Mouse (Mus musculus) liver, embryonic 16.5 days (tissue): ENCODE measurements around the gene Bcl7c. TPM values are rescaled to one million over a fixed set of nuclear protein-coding genes. Genes with fewer than 3 reads are reported as not detected.
"Not testable (repeated sequence)": the region's sequence is repeated elsewhere in the genome, so short reads cannot be mapped to it uniquely, and the experiment has no call there.

Source experiments
- ATAC-seq: fragments of 200-750 bp; cut with Nextera tagmentation; 2 replicates; pipeline ENCODE4 v1.8.0; 2017; ENCODE audit warnings: low read depth, mild to moderate bottlenecking, moderate number of reproducible peaks, moderate library complexity
- H3K27ac ChIP-seq: fragments of 300-500 bp; sonication (generic); 2 replicates; pipeline ENCODE4 v1.5.1; 2014; ENCODE audit warnings: mild to moderate bottlenecking, low read length
- H3K27me3 ChIP-seq: fragments of 300-500 bp; sonication (generic); 2 replicates; pipeline ENCODE4 v1.6.1; 2014; ENCODE audit warnings: low read depth, low read length, mixed read lengths; ENCODE audit not compliant: control insufficient read depth, insufficient read depth
- H3K36me3 ChIP-seq: fragments of 300-500 bp; sonication (generic); 2 replicates; pipeline ENCODE4 v1.6.1; 2014; ENCODE audit warnings: mild to moderate bottlenecking; ENCODE audit not compliant: control insufficient read depth, insufficient read depth
- H3K4me1 ChIP-seq: fragments of 300-500 bp; sonication (generic); 2 replicates; pipeline ENCODE4 v1.6.1; 2014; ENCODE audit warnings: low read depth, low read length, mixed read lengths; ENCODE audit not compliant: control insufficient read depth
- H3K4me2 ChIP-seq: fragments of 300-500 bp; sonication (generic); 2 replicates; pipeline ENCODE4 v1.6.1; 2014; ENCODE audit warnings: low read depth, low read length, mixed read lengths
- H3K4me3 ChIP-seq: fragments of 300-500 bp; sonication (generic); 2 replicates; pipeline ENCODE4 v1.5.1; 2014; ENCODE audit warnings: low read depth, mild to moderate bottlenecking, low read length
- H3K9ac ChIP-seq: fragments of 300-500 bp; sonication (generic); 2 replicates; pipeline ENCODE4 v1.6.1; 2014; ENCODE audit warnings: low read depth, low read length
- H3K9me3 ChIP-seq: fragments of 300-500 bp; sonication (generic); replicated peaks from 2 replicates; pipeline ENCODE4 v1.6.1; 2016; ENCODE audit warnings: low read length; ENCODE audit not compliant: control insufficient read depth
- WGBS: fragments of 180-500 bp; shearing (Covaris S2); extraction: QIAGEN DNeasy Blood & Tissue Kit; methylation state at CpG from one replicate; pipeline ENCODE4 v1.1.7; 2014; ENCODE audit not compliant: insufficient replicate concordance; 5-methylcytosine and 5-hydroxymethylcytosine counted together
- polyA plus RNA-seq: library from polyadenylated mRNA; unstranded; fragments of >200 nt; fragmentation: Nextera tagmentation; extraction: Ambion mirVana; gene quantifications from 2 replicates; pipeline ENCODE4 v1.2.1, GENCODE M21; 2015

The Bcl7c gene
- polyA plus RNA-seq, 1 experiment from 2014 or later, result 16.8 TPM

DNA sequence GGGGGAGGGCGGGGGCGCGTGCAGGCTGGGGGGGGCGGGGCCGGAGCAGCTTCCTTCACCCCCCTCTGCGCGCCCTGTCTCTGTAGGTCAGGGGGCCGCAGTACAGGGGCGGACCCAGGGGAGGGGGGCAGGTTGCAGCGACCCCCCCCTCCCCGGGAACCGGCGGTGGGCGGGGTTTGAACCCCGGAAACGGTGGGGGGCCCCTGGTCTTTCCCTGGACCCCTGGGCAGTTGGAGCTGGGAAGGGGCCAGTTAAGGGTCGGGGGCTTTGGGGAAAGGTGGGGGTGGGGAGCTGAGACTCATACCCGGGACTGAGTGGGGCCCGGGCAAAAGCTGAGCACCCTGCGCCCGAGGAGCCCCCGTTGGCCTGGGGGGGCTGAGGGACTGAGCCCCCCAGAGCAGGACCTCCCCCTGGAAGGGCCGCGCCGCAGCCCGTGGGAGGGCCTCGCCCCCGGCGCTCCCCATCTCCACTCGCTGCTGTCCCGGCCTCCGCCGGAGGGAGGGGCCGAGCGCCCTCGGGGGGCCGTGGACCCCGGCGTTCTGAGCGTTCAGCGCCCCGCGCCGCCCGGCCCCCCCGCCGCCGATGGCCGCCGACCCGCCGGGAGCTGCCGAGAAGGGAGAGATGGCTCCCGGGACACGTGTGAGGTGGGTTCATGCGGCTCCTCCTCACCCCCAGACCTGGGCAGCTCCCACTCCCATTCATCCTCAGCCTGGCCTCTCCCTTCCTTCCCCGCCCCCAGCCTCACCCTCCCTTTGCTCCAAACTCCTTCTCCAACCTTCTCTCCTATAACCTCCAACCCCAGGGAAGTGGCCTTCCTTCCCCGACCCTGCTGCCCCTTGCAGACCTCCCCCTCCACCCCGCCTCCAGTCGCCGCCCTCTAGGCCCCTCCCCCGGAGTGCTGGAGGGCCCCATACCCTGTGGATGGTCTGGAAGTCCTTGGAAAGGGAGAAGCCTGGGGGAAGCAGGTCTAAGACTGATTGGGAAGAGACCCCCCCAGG lies 38.1 kb upstream of the Bcl7c start:
- Histone ChIP-seq H3K4me3 (peak overlapping the region; percentile 64), H3K4me2 (peak overlapping the region; percentile 78)

DNA sequence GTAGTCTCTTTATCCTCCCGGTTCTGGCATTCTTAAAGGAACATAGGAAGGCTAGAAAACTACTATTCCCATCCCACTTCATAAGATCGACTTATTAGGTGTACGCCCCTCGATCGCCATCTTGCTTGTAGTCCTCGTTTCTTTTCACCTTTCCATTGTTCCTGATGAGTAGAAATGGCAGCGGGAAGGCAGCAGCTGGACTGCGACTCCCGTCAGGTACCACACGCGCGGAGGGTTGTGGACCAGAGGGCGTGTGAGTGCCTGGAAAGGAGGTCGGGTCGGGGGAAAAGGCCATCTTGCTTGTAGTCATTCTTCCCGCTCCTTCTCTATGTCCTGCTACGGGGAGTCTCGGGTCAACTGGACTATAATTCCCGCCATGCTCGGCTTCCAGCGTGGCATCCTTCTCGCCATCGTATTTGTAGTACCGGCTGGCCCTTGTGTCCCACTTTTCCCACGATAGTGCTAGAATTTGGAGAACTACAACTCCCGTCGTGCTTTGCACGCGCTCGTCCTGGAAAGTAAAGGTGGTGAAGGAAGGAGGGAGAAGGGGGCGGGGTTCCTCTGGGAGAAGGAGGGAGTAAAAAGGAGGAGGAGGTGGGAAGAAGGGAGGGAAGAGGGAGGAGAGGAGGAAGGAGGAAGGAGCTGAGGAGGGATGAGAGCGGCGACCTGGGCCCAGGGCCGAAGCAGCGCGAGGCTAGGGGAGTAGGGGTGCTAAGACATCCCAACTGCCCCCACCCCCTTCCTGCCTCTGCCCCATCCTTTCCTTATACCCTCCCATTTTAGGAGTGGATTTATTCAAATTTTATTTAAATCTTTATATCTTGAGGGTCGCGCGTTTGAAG lies 37.1 kb upstream of the Bcl7c start:
- no peaks in the 10 kb centered on the region for H3K9me3 ChIP-seq
- H3K4me3 ChIP-seq, result peak overlapping the region; percentile 64
- H3K4me1 ChIP-seq, result peaks cover 14% of the 10 kb centered on the region
- H3K36me3 ChIP-seq, result no peaks in the 10 kb centered on the region; the same call in 1 of the 2 replicates
- peak; percentile 75 for ATAC-seq
- H3K27ac ChIP-seq, result peak overlapping the region; percentile 79
- H3K4me2 ChIP-seq, result peak overlapping the region; percentile 78
- H3K27me3 ChIP-seq, result no peaks in the 10 kb centered on the region
- peak overlapping the region; percentile 65 for H3K9ac ChIP-seq
- WGBS, result under 1% methylated on average over 39 of the region's 39 CpGs

More for the DNA sequence above, 38.1 kb upstream of the Bcl7c start:
- ATAC-seq, result 0 out of 2 replicates have a peak, but pooled peaks have one; percentile 0
- Histone ChIP-seq H3K9me3 (no peaks in the 10 kb centered on the region), H3K27ac (no peak overlapping the region), H3K27me3 (no peaks in the 10 kb centered on the region), H3K4me1 (peaks cover 14% of the 10 kb centered on the region), H3K9ac (peak overlapping the region; percentile 54), H3K36me3 (no peaks in the 10 kb centered on the region; the same call in 1 of the 2 replicates)
- WGBS, result 1% methylated on average over 37 of the region's 62 CpGs

DNA sequence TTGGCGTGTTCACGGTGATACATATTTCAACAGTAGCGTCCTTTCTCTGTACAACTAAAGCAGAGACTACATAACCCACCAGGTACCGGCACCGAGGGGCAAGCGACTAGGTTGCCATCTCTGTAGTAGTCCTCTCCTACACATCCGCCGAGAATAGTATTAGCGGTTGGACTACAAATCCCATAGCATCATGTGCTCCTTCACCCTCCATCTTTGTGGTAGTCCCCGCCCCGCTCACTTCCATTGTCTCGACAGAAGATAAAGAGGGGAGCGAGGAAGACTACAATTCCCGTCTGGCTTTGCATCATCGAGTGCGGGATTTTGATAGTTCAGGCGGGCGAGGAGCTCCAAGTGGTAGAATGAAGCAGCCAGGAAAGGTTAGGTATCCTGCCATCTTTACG lies 36.5 kb upstream of the Bcl7c start:
- Histone ChIP-seq H3K27ac (peak overlapping the region; percentile 79), H3K27me3 (no peaks in the 10 kb centered on the region), H3K36me3 (no peaks in the 10 kb centered on the region; the same call in 1 of the 2 replicates), H3K9ac (peak overlapping the region; percentile 65), H3K4me3 (peak overlapping the region; percentile 64), H3K9me3 (no peaks in the 10 kb centered on the region), H3K4me2 (peak overlapping the region; percentile 78), H3K4me1 (peaks cover 14% of the 10 kb centered on the region)
- WGBS, result under 1% methylated on average over 19 of the region's 19 CpGs
- peak; percentile 80 for ATAC-seq

DNA sequence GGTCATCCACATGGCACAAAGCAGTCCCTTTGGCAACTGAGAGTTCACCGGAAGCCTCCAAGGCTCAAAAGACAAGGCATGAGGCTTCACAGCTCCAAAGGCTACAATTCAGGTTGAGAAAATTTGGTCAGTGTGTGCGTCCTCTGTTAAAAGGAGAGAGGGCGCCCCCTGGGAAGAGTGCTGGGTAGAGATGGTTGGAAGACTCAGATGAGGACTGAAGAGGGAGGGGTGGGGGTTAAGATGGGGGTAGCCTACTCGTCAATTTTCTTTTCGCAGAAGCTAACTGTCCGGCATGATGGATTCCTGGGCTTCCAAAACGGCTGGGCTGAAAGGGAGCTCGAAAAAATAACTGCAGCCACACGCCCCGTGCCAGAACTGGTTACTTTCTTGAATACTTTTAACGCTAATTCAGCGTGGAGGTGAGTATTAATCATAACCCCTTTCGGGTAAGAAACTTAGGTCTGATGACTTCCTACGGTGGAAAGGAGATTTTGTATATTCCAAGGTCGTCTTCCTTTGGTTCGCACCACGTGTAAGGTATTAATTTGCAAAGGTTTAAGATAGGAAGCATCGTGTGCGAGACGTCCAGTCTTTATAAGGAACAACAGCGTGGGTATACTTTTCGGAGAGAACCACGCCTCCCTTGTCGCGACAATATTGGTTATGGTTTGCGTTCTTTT lies 35.8 kb upstream of the Bcl7c start, which contains the start of gene Fbxl19:
TSS of gene Fbxl19 (plus strand) at position 178 of the 680 bp plus-strand sequence.
- ATAC-seq, result no peak
- Histone ChIP-seq H3K4me2 (peak within 1 kb of the TSS; percentile 78), H3K9ac (peak within 1 kb of the TSS; percentile 65), H3K4me3 (peak within 1 kb of the TSS; percentile 64), H3K27ac (peak within 1 kb of the TSS; percentile 79), H3K27me3 (no peaks in the 10 kb centered on the region), H3K36me3 (no peaks in the 10 kb centered on the region; the same call in 1 of the 2 replicates), H3K9me3 (no peaks in the 10 kb centered on the region), H3K4me1 (peaks cover 14% of the 10 kb centered on the region)
- under 1% methylated on average over 26 of the region's 26 CpGs for WGBS

DNA sequence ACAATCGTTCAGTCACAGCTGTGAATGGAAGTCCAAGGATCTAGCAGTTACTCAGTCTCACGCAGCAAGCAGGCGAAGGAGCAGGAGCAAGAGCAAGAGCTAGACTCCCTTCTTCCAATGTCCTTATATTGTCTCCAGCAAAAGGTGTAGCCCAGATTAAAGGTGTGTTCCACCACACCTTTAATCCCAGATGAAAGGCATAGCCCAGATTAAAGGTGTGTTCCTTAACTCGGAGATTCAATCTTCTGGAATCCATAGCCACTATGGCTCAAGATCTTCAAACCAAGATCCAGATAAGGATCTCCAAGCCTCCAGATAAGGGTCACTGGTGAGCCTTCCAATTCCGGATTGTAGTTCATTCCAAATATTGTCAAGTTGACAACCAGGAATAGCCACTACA lies 23.3 kb upstream of the Bcl7c start, which contains the start of gene Ctf2:
TSS of gene Ctf2 (minus strand) at position 101 of the 400 bp plus-strand sequence.
- H3K27ac ChIP-seq, H3K36me3 ChIP-seq, ATAC-seq, H3K4me2 ChIP-seq, H3K4me3 ChIP-seq, H3K9me3 ChIP-seq, H3K27me3 ChIP-seq, H3K9ac ChIP-seq, H3K4me1 ChIP-seq: not testable (repeated sequence)
- WGBS, result no CpG with 5 or more reads among the region's 5 CpGs

DNA sequence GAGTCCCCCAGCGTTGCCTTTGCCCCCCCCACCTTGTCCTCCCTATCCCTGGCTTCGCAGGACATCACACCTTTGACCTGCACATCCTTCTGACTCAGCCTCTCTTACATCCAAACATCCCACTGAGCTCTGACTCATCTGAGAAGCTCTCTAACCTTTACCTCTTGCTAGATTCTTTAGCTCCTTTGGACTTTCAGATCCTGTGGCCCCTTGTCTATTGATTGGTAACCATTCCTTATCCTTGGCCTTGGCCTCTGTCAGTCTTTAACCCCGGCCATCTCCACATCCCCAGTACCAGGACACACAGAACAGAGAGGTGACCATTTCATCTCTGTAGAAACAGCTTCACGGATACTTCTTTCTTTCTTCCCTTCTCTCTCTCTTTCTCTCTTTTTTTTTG lies 21.4 kb upstream of the Bcl7c start:
- H3K36me3 ChIP-seq, result no peaks in the 10 kb centered on the region
- no peaks in the 10 kb centered on the region for H3K9me3 ChIP-seq
- ATAC-seq, result no peak
- no peak overlapping the region for H3K9ac ChIP-seq
- 34% methylated on average over 4 of the region's 4 CpGs for WGBS
- H3K4me2 ChIP-seq, result no peak overlapping the region
- H3K4me3 ChIP-seq, result no peak overlapping the region
- no peaks in the 10 kb centered on the region for H3K4me1 ChIP-seq
- no peak overlapping the region for H3K27ac ChIP-seq
- no peaks in the 10 kb centered on the region for H3K27me3 ChIP-seq

DNA sequence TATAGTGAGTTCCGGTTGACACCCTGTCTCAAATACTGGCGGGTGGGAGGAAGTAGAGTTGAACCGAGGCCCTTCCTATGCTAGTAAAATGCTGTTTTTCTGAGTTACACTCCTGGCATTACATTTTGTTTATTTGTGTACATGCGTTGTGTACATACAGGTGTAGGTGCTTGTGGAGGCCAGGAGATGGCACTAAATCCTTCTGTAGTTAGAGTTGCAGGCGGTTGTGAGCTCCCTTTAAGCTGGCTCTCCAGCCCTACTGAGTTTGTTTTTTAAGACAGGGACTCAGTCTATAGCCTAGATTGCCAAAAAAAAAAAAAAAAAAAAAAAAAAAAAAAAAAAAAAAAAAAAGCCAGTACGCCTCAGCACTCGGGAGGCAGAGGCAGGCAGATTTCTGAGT lies 19.2 kb upstream of the Bcl7c start:
- Histone ChIP-seq H3K27ac (no peak overlapping the region), H3K9me3 (no peaks in the 10 kb centered on the region), H3K27me3 (no peaks in the 10 kb centered on the region), H3K36me3 (no peaks in the 10 kb centered on the region), H3K4me2 (no peak overlapping the region), H3K4me1 (no peaks in the 10 kb centered on the region), H3K9ac (no peak overlapping the region), H3K4me3 (no peak overlapping the region)
- WGBS, result 63% methylated on average over 7 of the region's 7 CpGs
- no peak for ATAC-seq

DNA sequence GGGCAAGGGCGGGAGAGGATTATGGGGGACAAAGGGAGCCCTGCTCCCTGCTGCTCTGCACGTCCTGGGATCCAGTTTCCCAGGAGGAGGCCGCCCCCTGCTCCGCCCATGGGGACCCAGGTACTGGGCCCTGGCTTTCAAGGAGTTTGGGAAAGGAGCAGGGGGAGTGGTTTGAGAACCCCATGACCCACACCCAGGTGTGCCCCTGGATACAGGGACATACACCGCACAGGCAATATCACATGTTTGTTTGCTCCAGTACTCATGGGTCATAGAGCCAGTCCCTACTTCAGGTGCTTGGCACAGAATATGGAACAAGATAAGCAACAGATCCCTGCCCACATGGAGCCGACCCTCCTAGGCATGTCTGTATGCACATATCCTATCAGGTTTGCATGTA lies 17.2 kb upstream of the Bcl7c start:
- Histone ChIP-seq H3K4me3 (no peak overlapping the region), H3K4me1 (no peaks in the 10 kb centered on the region), H3K36me3 (no peaks in the 10 kb centered on the region), H3K4me2 (no peak overlapping the region), H3K9me3 (no peaks in the 10 kb centered on the region), H3K27ac (no peak overlapping the region), H3K9ac (no peak overlapping the region), H3K27me3 (no peaks in the 10 kb centered on the region)
- 58% methylated on average over 6 of the region's 6 CpGs for WGBS
- ATAC-seq, result no peak
